Mouse (Mus musculus) lung, embryonic 14.5 days (tissue): ENCODE results near the gene Cops7b. TPM values are rescaled to one million over a fixed set of nuclear protein-coding genes. Genes with fewer than 3 reads are reported as not detected.
"Not testable (repeated sequence)": the region's sequence is repeated elsewhere in the genome, so short reads cannot be mapped to it uniquely, and the experiment has no call there.

Experiments used
- ATAC-seq: fragments of 200-750 bp; cut with Nextera tagmentation; 2 replicates; pipeline ENCODE4 v1.8.0; 2017; ENCODE audit warnings: mild to moderate bottlenecking, moderate TSS enrichment, moderate library complexity; ENCODE audit not compliant: insufficient read depth
- DNase-seq: peaks from one replicate; pipeline ENCODE4 v3.0.0-alpha.2; 2015
- H3K27ac ChIP-seq: fragments of 300-500 bp; sonication (generic); 2 replicates; pipeline ENCODE4 v1.5.1; 2014; ENCODE audit warnings: low read depth, mild to moderate bottlenecking, moderate library complexity
- H3K27me3 ChIP-seq: fragments of 300-500 bp; sonication (generic); 2 replicates; pipeline ENCODE4 v1.6.1; 2014; ENCODE audit warnings: low read length, control low read depth; ENCODE audit not compliant: insufficient read depth
- H3K36me3 ChIP-seq: fragments of 300-500 bp; sonication (generic); 2 replicates; pipeline ENCODE4 v1.6.1; 2014; ENCODE audit warnings: control low read depth; ENCODE audit not compliant: insufficient read depth
- H3K4me1 ChIP-seq: fragments of 300-500 bp; sonication (generic); 2 replicates; pipeline ENCODE4 v1.6.1; 2014; ENCODE audit warnings: antibody characterized with exemption, control low read depth; ENCODE audit not compliant: insufficient read depth
- H3K4me2 ChIP-seq: fragments of 300-500 bp; sonication (generic); 2 replicates; pipeline ENCODE4 v1.6.1; 2014; ENCODE audit warnings: mild to moderate bottlenecking
- H3K4me3 ChIP-seq: fragments of 300-500 bp; sonication (generic); 2 replicates; pipeline ENCODE4 v1.5.1; 2014; ENCODE audit warnings: low read depth, low read length
- H3K9ac ChIP-seq: fragments of 300-500 bp; sonication (generic); 2 replicates; pipeline ENCODE4 v1.6.1; 2014
- H3K9me3 ChIP-seq: fragments of 300-500 bp; sonication (generic); 2 replicates; pipeline ENCODE4 v1.6.1; 2016; ENCODE audit warnings: low read depth, low read length, control low read depth
- CTCF ChIP-seq: IDR thresholded peaks from 2 replicates; pipeline ENCODE4 v1.5.1; 2016; ENCODE audit warnings: antibody characterized with exemption, low read depth
- WGBS: fragments of 180-500 bp; shearing (Covaris S2); extraction: QIAGEN DNeasy Blood & Tissue Kit; methylation state at CpG from one replicate; pipeline ENCODE4 v1.1.7; 2014; 5-methylcytosine and 5-hydroxymethylcytosine counted together
- polyA plus RNA-seq: library from polyadenylated mRNA; unstranded; fragments of >200 nt; fragmentation: Nextera tagmentation; extraction: Ambion mirVana; gene quantifications from 2 replicates; pipeline ENCODE4 v1.2.1, GENCODE M21; 2014

The Cops7b gene
- polyA plus RNA-seq = 37.6 and 38.0 TPM in 2 replicates

DNA sequence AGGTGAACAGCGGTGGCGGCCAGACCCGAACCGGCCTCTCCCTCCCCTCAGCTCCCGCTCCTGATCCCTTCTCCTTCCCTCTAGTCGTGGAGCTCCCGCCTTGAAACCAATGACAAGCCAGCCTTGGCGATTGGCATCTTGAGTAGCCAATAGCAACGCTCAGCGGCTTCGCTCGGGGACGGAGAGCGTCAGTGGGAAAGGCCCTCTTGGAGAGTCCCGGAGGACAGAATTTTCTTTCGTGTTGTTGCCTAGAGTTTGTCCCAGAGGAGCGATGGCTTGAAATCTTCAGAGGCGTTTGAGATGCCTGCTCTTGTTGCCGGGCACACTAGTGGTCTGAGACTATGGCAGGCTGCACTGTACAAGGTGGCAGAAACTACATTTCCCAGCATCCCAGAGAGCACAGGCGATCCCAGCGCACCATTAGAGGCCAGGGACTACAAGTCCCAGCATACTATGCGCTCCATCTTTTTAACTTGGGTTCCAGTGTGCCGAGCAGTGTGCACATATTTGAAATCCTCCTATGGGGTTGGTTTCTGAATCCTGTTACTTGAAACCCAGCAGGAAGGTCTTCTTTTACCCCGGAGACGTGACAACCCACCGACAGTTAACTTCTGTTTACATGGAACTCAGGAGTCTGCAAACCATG lies at the start of gene Cops7b, which contains the start of gene Pde6d:
Gene Cops7b, plus strand, starts transcription at position 454 of the 646 bp plus-strand sequence.
Gene Pde6d, minus strand, starts transcription at position 179 of the 646 bp plus-strand sequence.
- under 1% methylated on average over 26 of the region's 26 CpGs for WGBS
- peak; percentile 98 for ATAC-seq
- Histone ChIP-seq H3K9ac (peak within 1 kb of the TSS; percentile 70), H3K9me3 (no peaks in the 10 kb centered on the region), H3K4me3 (peak within 1 kb of the TSS; percentile 69), H3K4me1 (peaks cover 4% of the 10 kb centered on the region), H3K27me3 (no peaks in the 10 kb centered on the region), H3K27ac (peak within 1 kb of the TSS; percentile 48; the same call in 1 of the 2 replicates), H3K36me3 (no peaks in the 10 kb centered on the region), H3K4me2 (peak within 1 kb of the TSS; percentile 79)
- TF ChIP-seq CTCF = no peak
- peak; percentile 99 for DNase-seq

DNA sequence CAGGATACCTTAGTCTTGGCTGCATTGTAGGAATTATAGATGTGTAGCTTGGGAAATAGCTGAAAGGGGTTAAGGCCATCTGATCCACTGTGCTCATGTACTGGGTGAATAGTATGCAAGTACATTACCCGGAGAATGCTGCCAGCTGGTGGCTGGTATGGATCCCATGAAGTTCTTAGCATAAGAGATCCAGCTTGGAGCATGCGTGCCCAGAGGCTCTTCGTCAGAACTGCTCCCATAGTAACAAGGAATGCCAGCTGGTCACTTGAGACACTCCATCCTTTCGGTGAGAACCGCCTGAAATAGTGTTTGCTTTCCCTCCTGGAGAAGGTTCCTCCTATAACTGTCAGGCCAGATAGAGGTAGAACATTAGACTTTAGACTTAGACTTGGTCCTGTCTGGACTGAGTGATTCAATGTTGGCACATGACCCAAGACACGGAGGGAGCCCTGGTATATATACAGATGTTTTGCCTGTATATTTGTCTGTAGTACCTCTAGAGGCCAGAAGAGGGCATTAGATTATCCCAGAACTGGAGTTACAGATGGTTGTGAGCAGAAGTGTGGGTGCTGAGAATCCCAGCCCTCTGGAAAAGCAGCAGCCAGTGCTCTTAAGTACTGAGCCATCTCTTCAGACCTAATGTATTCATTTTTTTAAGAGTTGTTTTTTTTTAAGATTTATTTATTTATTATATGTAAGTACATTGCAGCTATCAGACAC lies 49.1 kb upstream of the Cops7b start:
- peak; percentile 53 for DNase-seq

GRCm38 (mm10) chr1:86538383-86538782 lies 44.3 kb upstream of the Cops7b start:
- Histone ChIP-seq H3K4me1 (no peaks in the 10 kb centered on the region), H3K4me3 (no peak overlapping the region), H3K9ac (no peak overlapping the region), H3K27ac (no peak overlapping the region), H3K9me3 (no peaks in the 10 kb centered on the region), H3K36me3 (peaks cover 23% of the 10 kb centered on the region), H3K27me3 (no peaks in the 10 kb centered on the region), H3K4me2 (no peak overlapping the region)
- TF ChIP-seq CTCF = peak; percentile 54
- DNase-seq (no peak), ATAC-seq (no peak)
- 51% methylated on average over 3 of the region's 3 CpGs for WGBS

More for the DNA sequence above, 49.1 kb upstream of the Cops7b start:
- Histone ChIP-seq H3K4me1 (no peaks in the 10 kb centered on the region; the same call in 1 of the 2 replicates), H3K4me3 (no peak overlapping the region), H3K27me3 (no peaks in the 10 kb centered on the region), H3K27ac (no peak overlapping the region), H3K9ac (no peak overlapping the region), H3K4me2 (no peak overlapping the region), H3K9me3 (no peaks in the 10 kb centered on the region), H3K36me3 (peaks cover 28% of the 10 kb centered on the region)
- WGBS = 61% methylated on average over 6 of the region's 6 CpGs
- peak; percentile 44 for TF ChIP-seq CTCF
- peak; percentile 5; the same call in 1 of the 2 replicates for ATAC-seq

GRCm38 (mm10) chr1:86539583-86539982 lies 43.1 kb upstream of the Cops7b start:
- not testable (repeated sequence) for H3K27ac ChIP-seq, H3K9me3 ChIP-seq, H3K9ac ChIP-seq, H3K4me3 ChIP-seq, ATAC-seq, H3K27me3 ChIP-seq, H3K4me2 ChIP-seq, H3K4me1 ChIP-seq, DNase-seq
- TF ChIP-seq CTCF = 0 out of 2 replicates have a peak, but pooled peaks have one; percentile 2
- 84% methylated on average over 12 of the region's 12 CpGs for WGBS
- peaks cover 34% of the 10 kb centered on the region for H3K36me3 ChIP-seq

DNA sequence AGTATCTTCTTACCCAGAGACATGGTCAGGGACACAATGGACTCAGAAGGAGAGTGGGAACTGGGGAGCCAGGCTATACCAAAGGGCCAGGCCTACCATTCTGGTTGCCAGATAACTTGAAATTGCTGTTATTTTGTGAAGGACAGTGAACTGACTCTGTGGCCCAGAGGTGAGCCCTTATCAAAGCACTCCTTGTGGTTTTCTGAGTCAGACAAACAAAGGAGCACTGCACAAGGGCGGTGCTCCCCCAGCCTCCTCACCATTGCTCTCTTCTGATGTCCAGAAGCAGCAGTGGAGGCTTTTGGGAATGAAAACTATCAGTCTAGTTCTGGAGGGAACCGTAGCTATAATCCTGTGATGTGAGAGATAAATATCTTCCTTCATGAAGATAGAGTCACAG lies 40.1 kb upstream of the Cops7b start:
- Histone ChIP-seq H3K27me3 (no peaks in the 10 kb centered on the region), H3K4me2 (no peak overlapping the region), H3K4me1 (no peaks in the 10 kb centered on the region), H3K27ac (no peak overlapping the region), H3K4me3 (no peak overlapping the region), H3K9me3 (no peaks in the 10 kb centered on the region), H3K36me3 (peaks cover 53% of the 10 kb centered on the region), H3K9ac (no peak overlapping the region)
- 70% methylated on average over 2 of the region's 2 CpGs for WGBS
- DNase-seq (no peak), ATAC-seq (no peak)
- no peak for TF ChIP-seq CTCF

DNA sequence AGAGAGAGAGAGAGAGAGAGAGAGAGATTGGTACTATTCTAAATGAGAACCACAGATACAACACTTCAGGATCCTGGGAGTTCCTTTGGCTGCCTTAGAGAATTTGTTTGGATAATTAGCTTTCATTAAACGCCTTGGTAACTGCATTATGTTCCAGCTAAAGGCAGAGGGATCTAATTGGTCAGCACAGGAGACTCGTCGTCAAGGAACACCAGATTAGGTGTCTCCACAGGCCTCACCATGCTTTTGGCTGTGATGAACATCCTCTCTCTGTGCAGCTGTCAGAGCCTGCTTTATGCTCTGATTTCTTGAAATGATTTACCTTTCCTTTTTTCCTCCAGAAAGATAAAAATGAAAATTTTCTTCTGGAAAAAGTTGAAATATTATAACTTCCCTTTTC lies 35.9 kb upstream of the Cops7b start:
- Histone ChIP-seq H3K4me3 (no peak overlapping the region), H3K9me3 (no peaks in the 10 kb centered on the region), H3K27ac (no peak overlapping the region), H3K36me3 (peaks cover 48% of the 10 kb centered on the region), H3K4me2 (no peak overlapping the region), H3K27me3 (no peaks in the 10 kb centered on the region), H3K4me1 (no peaks in the 10 kb centered on the region), H3K9ac (no peak overlapping the region)
- ATAC-seq = no peak
- 74% methylated on average over 3 of the region's 3 CpGs for WGBS
- DNase-seq = no peak
- no peak for TF ChIP-seq CTCF

DNA sequence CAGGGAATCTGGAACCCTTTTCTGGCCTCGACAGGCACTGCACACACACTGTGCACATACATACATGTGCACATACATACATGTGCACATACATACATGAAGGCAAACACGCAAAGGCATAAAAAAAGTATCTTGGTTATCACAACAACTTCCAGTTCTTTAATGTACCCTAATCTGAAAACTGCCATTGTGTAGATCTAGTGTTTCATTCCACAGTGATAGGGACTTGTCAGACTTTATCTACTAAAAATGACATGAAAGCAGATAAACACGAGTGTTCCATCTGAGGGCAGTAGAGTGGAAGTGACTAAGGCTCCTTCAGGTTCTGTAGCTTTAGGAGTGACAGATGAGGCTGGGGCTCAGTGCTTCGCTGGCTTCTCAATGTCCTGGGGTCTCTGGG lies 31.4 kb upstream of the Cops7b start:
- DNase-seq (no peak), ATAC-seq (no peak)
- Histone ChIP-seq H3K9ac (no peak overlapping the region), H3K4me2 (no peak overlapping the region), H3K36me3 (peaks cover 6% of the 10 kb centered on the region), H3K27me3 (no peaks in the 10 kb centered on the region), H3K27ac (no peak overlapping the region), H3K4me1 (no peaks in the 10 kb centered on the region), H3K4me3 (no peak overlapping the region), H3K9me3 (no peaks in the 10 kb centered on the region)
- WGBS = 67% methylated on average over 4 of the region's 4 CpGs
- TF ChIP-seq CTCF = no peak
